ENCODE assay signal across 12 mouse cellular contexts in genomic region chr15:51565543-51565942, GRCm38 (mm10).
"Had no signal": no experiment of that assay in that cellular context is flagged by ENCODE, and none has a peak within 500 bp of the region (broad histone marks: within the 10 kb centered on the region; RNA-seq: fewer than 3 reads in every experiment).

No protein-coding gene starts in this region.

- DNase-seq: lung, adult 18-20 months; lung, embryonic 14.5 days; lung, postnatal 10 days; lung, postnatal 4 days; midbrain, embryonic 14.5 days; retina, postnatal 1 day; right cerebral cortex, postnatal 4 days; spleen, adult 18-20 months; thymus, adult 18-20 months; thymus, postnatal 14 days; thymus, postnatal 36 days had no signal

- ATAC-seq: midbrain, embryonic 16.5 days had no signal
